In the genomic region with DNA sequence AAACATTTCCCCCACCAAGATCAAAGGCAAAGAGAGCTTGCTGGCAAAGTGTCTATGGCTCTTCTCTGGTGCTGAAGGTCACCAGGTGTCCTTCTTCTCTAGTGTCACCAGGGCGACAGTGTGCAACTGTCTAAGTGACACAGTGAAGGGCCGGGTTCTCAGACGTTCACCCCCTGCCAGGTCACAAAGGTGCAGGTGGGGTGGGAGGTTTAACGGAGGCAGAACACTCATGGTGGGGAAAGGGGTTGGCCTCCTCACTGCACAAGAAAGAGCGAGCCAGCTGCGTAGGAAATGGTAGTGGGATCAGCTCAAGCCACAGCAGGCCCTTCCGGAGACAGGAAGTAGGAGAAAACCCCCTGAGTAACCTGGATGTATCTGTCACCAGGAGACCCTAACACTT, we compare ENCODE assay signal across 9 mouse cellular contexts.
DNase-seq lines count a peak whose midpoint lies in the region; ATAC-seq and TF ChIP-seq lines count a peak whose summit lies in the region.
"Had no signal": no experiment of that assay in that cellular context is flagged by ENCODE, and none has a peak within 500 bp of the region (broad histone marks: within the 10 kb centered on the region; RNA-seq: fewer than 3 reads in every experiment).

No protein-coding gene starts in this region.

- peaks cover 57% of the 10 kb centered on the region for H3K4me1 ChIP-seq in intestine, embryonic 16.5 days (ENCODE audit: control insufficient read depth, insufficient read depth, low read length)
- peaks cover 39% of the 10 kb centered on the region for H3K4me1 ChIP-seq in intestine, embryonic 15.5 days (replicated peaks)
- H3K4me1 ChIP-seq in E14TG2a.4 (replicated peaks; ENCODE audit: low read depth, low read length) = peaks cover 96% of the 10 kb centered on the region
- peaks cover 16% of the 10 kb centered on the region; the same call in 1 of the 2 replicates for H3K4me1 ChIP-seq in intestine, postnatal 0 days (replicated peaks; ENCODE audit: control insufficient read depth, insufficient read depth, low read length)

- no peaks in the 10 kb centered on the region for H3K36me3 ChIP-seq in intestine, embryonic 16.5 days (ENCODE audit: control insufficient read depth, insufficient read depth, low read length)
- H3K36me3 ChIP-seq in intestine, embryonic 15.5 days = no peaks in the 10 kb centered on the region
- H3K36me3 ChIP-seq in E14TG2a.4 (ENCODE audit: insufficient read depth, low read length) = peaks cover 19% of the 10 kb centered on the region
- no peaks in the 10 kb centered on the region for H3K36me3 ChIP-seq in intestine, postnatal 0 days (ENCODE audit: control insufficient read depth, insufficient read depth)
- H3K36me3 ChIP-seq: neural tube, embryonic 12.5 days had no signal

- no peak overlapping the region for H3K4me3 ChIP-seq in intestine, embryonic 16.5 days (ENCODE audit: low read length)
- no peak overlapping the region for H3K4me3 ChIP-seq in intestine, embryonic 15.5 days (replicated peaks)
- peak overlapping the region; percentile 35 for H3K4me3 ChIP-seq in E14TG2a.4 (replicated peaks; ENCODE audit: low read length)
- H3K4me3 ChIP-seq in intestine, postnatal 0 days (ENCODE audit: low read depth, low read length) = no peak overlapping the region
- H3K4me3 ChIP-seq: neural tube, embryonic 12.5 days had no signal

- no peak for ATAC-seq in intestine, embryonic 16.5 days
- ATAC-seq in intestine, embryonic 15.5 days = no peak
- ATAC-seq in intestine, postnatal 0 days = no peak
- ATAC-seq: lung, postnatal 0 days had no signal

- H3K9me3 ChIP-seq in intestine, embryonic 16.5 days (ENCODE audit: control insufficient read depth, low read length) = no peaks in the 10 kb centered on the region
- H3K9me3 ChIP-seq in intestine, embryonic 15.5 days = no peaks in the 10 kb centered on the region
- peaks cover 7% of the 10 kb centered on the region; the same call in 1 of the 2 replicates for H3K9me3 ChIP-seq in E14TG2a.4 (ENCODE audit: low read length)
- H3K9me3 ChIP-seq in intestine, postnatal 0 days (ENCODE audit: control insufficient read depth) = no peaks in the 10 kb centered on the region
- H3K9me3 ChIP-seq: neural tube, embryonic 12.5 days had no signal

- 56% methylated on average over 7 of the region's 7 CpGs for WGBS in intestine, embryonic 16.5 days
- 61% methylated on average over 7 of the region's 7 CpGs for WGBS in intestine, embryonic 15.5 days
- WGBS in intestine, postnatal 0 days = 56% methylated on average over 7 of the region's 7 CpGs

- peak overlapping the region; percentile 53; the same call in 1 of the 2 replicates for H3K27ac ChIP-seq in intestine, embryonic 16.5 days (ENCODE audit: low read length)
- no peak overlapping the region for H3K27ac ChIP-seq in intestine, embryonic 15.5 days
- peak overlapping the region; percentile 57 for H3K27ac ChIP-seq in intestine, postnatal 0 days (ENCODE audit: low read depth, low read length)
- H3K27ac ChIP-seq: neural tube, embryonic 12.5 days had no signal

- no peaks in the 10 kb centered on the region for H3K27me3 ChIP-seq in intestine, embryonic 16.5 days (replicated peaks; ENCODE audit: control insufficient read depth, insufficient read depth, low read length)
- no peaks in the 10 kb centered on the region for H3K27me3 ChIP-seq in intestine, embryonic 15.5 days (replicated peaks)
- no peaks in the 10 kb centered on the region for H3K27me3 ChIP-seq in E14TG2a.4 (ENCODE audit: insufficient read depth, low read length)
- no peaks in the 10 kb centered on the region for H3K27me3 ChIP-seq in intestine, postnatal 0 days (replicated peaks; ENCODE audit: control insufficient read depth, insufficient read depth, low read length)
- H3K27me3 ChIP-seq: neural tube, embryonic 12.5 days had no signal

- H3K9ac ChIP-seq in intestine, embryonic 16.5 days (ENCODE audit: low read depth, low read length) = no peak overlapping the region
- no peak overlapping the region for H3K9ac ChIP-seq in intestine, embryonic 15.5 days
- H3K9ac ChIP-seq in intestine, postnatal 0 days (ENCODE audit: low read depth, low read length) = no peak overlapping the region
- H3K9ac ChIP-seq: neural tube, embryonic 12.5 days had no signal

- H3K4me2 ChIP-seq in intestine, embryonic 16.5 days (ENCODE audit: low read depth, low read length) = no peak overlapping the region
- H3K4me2 ChIP-seq in intestine, embryonic 15.5 days (replicated peaks) = no peak overlapping the region
- no peak overlapping the region for H3K4me2 ChIP-seq in intestine, postnatal 0 days (replicated peaks; ENCODE audit: low read depth)
- H3K4me2 ChIP-seq: neural tube, embryonic 12.5 days had no signal

- peak; percentile 43 for DNase-seq in T-cell, adult 2 months (ENCODE audit: low spot score)
- DNase-seq in cerebellum, adult 9-10 months = no peak
- no peak for DNase-seq in embryo, embryonic 10 days (ENCODE audit: low spot score)

- TF ChIP-seq CTCF in E14TG2a.4 (conservative IDR thresholded peaks at IDR 0.05; ENCODE audit: low read length) = no peak
- TF ChIP-seq CTCF in intestine, postnatal 0 days (IDR thresholded peaks at IDR 0.05; ENCODE audit: low read depth) = no peak
